Mouse (Mus musculus) limb, embryonic 14.5 days (tissue): ENCODE data around the gene Camta1. TPM values are rescaled to one million over a fixed set of nuclear protein-coding genes. Genes with fewer than 3 reads are reported as not detected.

Experiments
- ATAC-seq: fragments of 200-750 bp; cut with Nextera tagmentation; 2 replicates; pipeline ENCODE4 v1.8.0; 2017; ENCODE audit warnings: low read depth, moderate number of reproducible peaks, moderate TSS enrichment; ENCODE audit not compliant: low FRiP score
- DNase-seq: peaks from one replicate; pipeline ENCODE4 v3.0.0-alpha.2; 2015; ENCODE audit warnings: low spot score
- H3K27ac ChIP-seq: fragments of 300-500 bp; sonication (generic); replicated peaks from 2 replicates; pipeline ENCODE4 v1.5.1; 2014; ENCODE audit warnings: low read depth, mild to moderate bottlenecking, low read length, moderate library complexity, mixed read lengths
- H3K27me3 ChIP-seq: fragments of 300-500 bp; sonication (generic); 2 replicates; pipeline ENCODE4 v1.6.1; 2014; ENCODE audit warnings: low read length, mixed read lengths; ENCODE audit not compliant: control insufficient read depth, insufficient read depth
- H3K36me3 ChIP-seq: fragments of 300-500 bp; sonication (generic); 2 replicates; pipeline ENCODE4 v1.6.1; 2014; ENCODE audit warnings: mild to moderate bottlenecking, low read length, moderate library complexity, mixed read lengths; ENCODE audit not compliant: control insufficient read depth, insufficient read depth
- H3K4me1 ChIP-seq: fragments of 300-500 bp; sonication (generic); 2 replicates; pipeline ENCODE4 v1.6.1; 2014; ENCODE audit warnings: antibody characterized with exemption, low read length, mixed read lengths; ENCODE audit not compliant: control insufficient read depth, insufficient read depth
- H3K4me2 ChIP-seq: fragments of 300-500 bp; sonication (generic); replicated peaks from 2 replicates; pipeline ENCODE4 v1.6.1; 2014; ENCODE audit warnings: low read depth, mild to moderate bottlenecking, low read length, moderate library complexity; ENCODE audit not compliant: severe bottlenecking
- H3K4me3 ChIP-seq: fragments of 300-500 bp; sonication (generic); replicated peaks from 2 replicates; pipeline ENCODE4 v1.5.1; 2014; ENCODE audit warnings: low read length
- H3K9ac ChIP-seq: fragments of 300-500 bp; sonication (generic); 2 replicates; pipeline ENCODE4 v1.6.1; 2014; ENCODE audit warnings: mild to moderate bottlenecking, low read depth, low read length, moderate library complexity; ENCODE audit not compliant: severe bottlenecking
- H3K9me3 ChIP-seq: fragments of 300-500 bp; sonication (generic); 2 replicates; pipeline ENCODE4 v1.6.1; 2016; ENCODE audit warnings: low read length; ENCODE audit not compliant: control insufficient read depth
- POLR2A ChIP-seq: fragments of 200-500 bp; IDR thresholded peaks from 2 replicates; pipeline ENCODE4 v1.8.0; 2012; ENCODE audit warnings: inconsistent platforms, mild to moderate bottlenecking, moderate library complexity, borderline replicate concordance; ENCODE audit not compliant: insufficient read depth, insufficient read length; ENCODE audit errors: extremely low read depth
- WGBS: fragments of 180-500 bp; shearing (Covaris S2); extraction: QIAGEN DNeasy Blood & Tissue Kit; methylation state at CpG from one replicate; pipeline ENCODE4 v1.1.7; 2014; 5-methylcytosine and 5-hydroxymethylcytosine counted together
- polyA plus RNA-seq, 2 experiments: library from polyadenylated mRNA; depleted of rRNA in 1 of 2; stranded (reverse) in 1 of 2; unstranded in 1 of 2; fragments of >200 nt; fragmentation: Nextera tagmentation in 1 of 2; extraction: Ambion mirVana in 1 of 2; gene quantifications; 2 replicates each; pipeline versions ENCODE4 v1.2.1 to v1.2.3; 2012 to 2014

The Camta1 gene
- polyA plus RNA-seq, 2 experiments: 28.6 to 78.8 TPM

DNA sequence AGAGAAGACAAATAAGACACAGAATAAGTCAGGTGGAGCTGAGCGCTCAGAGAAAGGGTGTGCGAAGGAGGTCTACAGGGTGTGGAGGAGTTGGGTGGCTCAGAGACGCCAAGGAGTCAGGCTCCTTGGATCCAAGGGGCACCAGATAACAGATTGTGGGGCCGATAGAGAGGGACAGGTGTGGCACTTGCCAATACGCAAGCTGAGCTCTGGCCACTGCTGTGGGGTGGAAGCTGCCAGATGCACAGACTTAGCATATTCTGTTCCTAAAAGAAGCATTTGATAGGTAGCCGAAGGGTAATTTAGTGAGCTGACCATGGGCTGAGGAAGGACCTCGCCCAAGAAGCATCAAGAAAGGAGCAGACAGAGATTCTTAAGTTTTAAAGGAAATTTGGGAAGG, 177.1 kb downstream of the Camta1 start:
- H3K4me2 ChIP-seq: no peak overlapping the region
- 85% methylated on average over 7 of the region's 7 CpGs for WGBS

DNA sequence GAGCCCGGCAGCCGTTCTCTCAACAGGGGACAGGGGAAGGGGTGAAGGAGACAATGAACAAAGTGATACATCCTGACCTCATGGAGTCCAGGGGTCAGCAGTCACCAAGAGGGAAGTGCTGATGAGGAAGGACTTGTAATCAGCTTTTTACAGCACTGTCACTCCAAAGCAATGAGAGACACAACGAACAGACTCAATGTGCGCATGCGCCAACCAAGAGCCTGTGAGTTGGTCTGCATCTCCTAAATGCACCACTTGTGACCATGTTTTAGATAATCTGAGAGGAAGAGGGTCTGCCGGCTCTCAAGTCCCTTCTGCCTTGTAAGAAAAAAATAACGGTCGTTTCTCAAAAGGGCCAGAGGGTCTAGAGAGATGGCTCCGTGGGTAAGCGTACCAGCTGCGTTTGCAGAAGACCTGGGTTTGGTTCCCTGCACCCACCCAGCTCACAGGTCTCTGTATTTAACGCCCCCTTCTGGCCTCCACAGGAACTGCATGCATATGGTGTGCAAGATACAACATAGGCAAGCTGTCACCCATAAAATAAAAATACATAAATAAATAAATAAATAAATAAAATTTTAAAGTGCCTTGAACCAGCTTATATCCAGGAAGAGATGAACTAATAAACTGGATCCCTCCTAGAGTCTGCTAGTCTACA, 178.7 kb downstream of the Camta1 start:
- no peak for ATAC-seq
- Histone ChIP-seq H3K4me3 (no peak overlapping the region), H3K4me2 (no peak overlapping the region), H3K9ac (no peak overlapping the region), H3K9me3 (no peaks in the 10 kb centered on the region), H3K36me3 (no peaks in the 10 kb centered on the region), H3K27ac (no peak overlapping the region), H3K27me3 (no peaks in the 10 kb centered on the region), H3K4me1 (no peaks in the 10 kb centered on the region)
- DNase-seq: no peak
- no peak for TF ChIP-seq POLR2A
- 79% methylated on average over 12 of the region's 12 CpGs for WGBS

More for the DNA sequence above, 177.1 kb downstream of the Camta1 start:
- H3K4me3 ChIP-seq: no peak overlapping the region
- no peaks in the 10 kb centered on the region for H3K36me3 ChIP-seq
- H3K9me3 ChIP-seq: no peaks in the 10 kb centered on the region
- no peak overlapping the region for H3K9ac ChIP-seq
- DNase-seq: no peak
- TF ChIP-seq POLR2A: no peak
- no peak for ATAC-seq
- no peaks in the 10 kb centered on the region for H3K4me1 ChIP-seq
- H3K27me3 ChIP-seq: no peaks in the 10 kb centered on the region
- no peak overlapping the region for H3K27ac ChIP-seq

DNA sequence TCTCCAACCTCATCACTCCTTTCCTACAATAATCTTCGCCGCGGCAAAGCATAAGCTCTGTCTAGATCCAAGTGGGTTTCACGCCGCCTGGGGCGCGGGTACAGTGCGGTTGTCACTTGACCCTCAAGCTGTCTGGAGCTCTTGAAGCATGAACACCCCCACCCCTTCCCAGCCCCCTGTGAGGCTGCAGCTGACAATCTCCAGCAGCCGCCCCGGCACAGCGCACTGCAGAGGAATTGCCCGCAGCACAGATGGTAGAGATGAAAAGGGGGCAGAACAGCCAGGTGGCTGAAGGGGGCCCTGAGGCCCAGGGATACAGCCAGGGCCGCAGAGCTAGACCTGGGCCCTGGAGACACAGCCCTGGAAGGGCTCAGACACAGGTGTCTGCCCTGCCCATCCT, 189.2 kb downstream of the Camta1 start:
- no peak for TF ChIP-seq POLR2A
- Histone ChIP-seq H3K9ac (no peak overlapping the region), H3K4me1 (no peaks in the 10 kb centered on the region), H3K4me3 (no peak overlapping the region), H3K27me3 (no peaks in the 10 kb centered on the region), H3K9me3 (no peaks in the 10 kb centered on the region), H3K4me2 (no peak overlapping the region), H3K36me3 (no peaks in the 10 kb centered on the region), H3K27ac (no peak overlapping the region)
- ATAC-seq (no peak), DNase-seq (no peak)
- WGBS: 65% methylated on average over 13 of the region's 13 CpGs

DNA sequence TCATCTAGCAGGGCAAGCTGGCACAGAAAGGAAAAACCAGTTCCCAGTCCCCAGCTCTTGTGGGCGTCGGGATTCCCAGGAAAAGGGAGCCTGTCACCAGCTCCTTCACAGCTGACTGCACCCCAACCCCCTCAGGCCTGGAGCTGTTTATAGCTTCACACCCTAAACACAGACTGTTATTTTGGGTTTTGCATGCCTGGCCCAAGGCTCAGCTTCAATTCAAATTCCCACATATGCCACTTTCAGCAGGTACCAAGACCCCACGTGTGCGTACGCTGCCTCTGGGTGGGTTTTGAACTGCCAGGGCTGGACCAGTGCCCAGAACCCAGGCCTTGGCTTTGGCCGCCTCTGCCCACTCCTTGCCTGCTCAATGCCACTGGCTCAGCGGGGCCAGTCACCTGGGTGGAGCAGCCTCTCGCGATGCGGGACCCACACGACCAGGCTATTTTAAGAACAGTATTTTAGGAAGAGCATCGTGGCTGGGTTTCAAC, 195.2 kb downstream of the Camta1 start:
- no peak for TF ChIP-seq POLR2A
- Histone ChIP-seq H3K4me1 (0 out of 2 replicates have a peak, but pooled peaks cover 2% of the 10 kb centered on the region), H3K9ac (no peak overlapping the region), H3K27me3 (no peaks in the 10 kb centered on the region), H3K9me3 (no peaks in the 10 kb centered on the region), H3K27ac (no peak overlapping the region), H3K36me3 (no peaks in the 10 kb centered on the region), H3K4me2 (no peak overlapping the region), H3K4me3 (no peak overlapping the region)
- ATAC-seq: no peak
- DNase-seq: no peak
- 59% methylated on average over 12 of the region's 12 CpGs for WGBS

DNA sequence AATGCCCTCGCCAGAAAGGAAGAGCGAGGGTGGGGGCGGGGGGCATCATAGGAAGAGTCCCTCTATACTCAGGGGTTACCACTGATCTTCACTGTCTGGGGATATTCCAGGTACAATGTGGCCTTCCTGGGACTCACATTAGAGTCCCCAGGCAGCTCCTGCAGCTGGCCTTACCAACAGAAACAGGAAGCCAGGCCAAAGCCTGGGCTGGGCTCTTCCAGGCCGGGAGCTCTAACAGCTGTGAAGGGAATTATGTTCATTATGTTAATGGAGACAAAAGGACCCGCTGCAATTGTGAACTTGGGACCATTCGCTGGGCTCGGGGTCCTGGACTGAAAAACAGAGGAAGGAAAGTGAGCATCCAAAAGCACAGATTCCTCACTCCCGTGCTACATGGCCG, 200.2 kb downstream of the Camta1 start:
- H3K4me2 ChIP-seq: no peak overlapping the region
- no peak overlapping the region for H3K4me3 ChIP-seq
- H3K36me3 ChIP-seq: no peaks in the 10 kb centered on the region
- no peak for DNase-seq
- H3K4me1 ChIP-seq: 0 out of 2 replicates have a peak, but pooled peaks cover 2% of the 10 kb centered on the region
- no peak overlapping the region for H3K9ac ChIP-seq
- no peaks in the 10 kb centered on the region for H3K27me3 ChIP-seq
- 58% methylated on average over 9 of the region's 9 CpGs for WGBS
- H3K27ac ChIP-seq: no peak overlapping the region
- TF ChIP-seq POLR2A: no peak
- no peaks in the 10 kb centered on the region for H3K9me3 ChIP-seq
- no peak for ATAC-seq

DNA sequence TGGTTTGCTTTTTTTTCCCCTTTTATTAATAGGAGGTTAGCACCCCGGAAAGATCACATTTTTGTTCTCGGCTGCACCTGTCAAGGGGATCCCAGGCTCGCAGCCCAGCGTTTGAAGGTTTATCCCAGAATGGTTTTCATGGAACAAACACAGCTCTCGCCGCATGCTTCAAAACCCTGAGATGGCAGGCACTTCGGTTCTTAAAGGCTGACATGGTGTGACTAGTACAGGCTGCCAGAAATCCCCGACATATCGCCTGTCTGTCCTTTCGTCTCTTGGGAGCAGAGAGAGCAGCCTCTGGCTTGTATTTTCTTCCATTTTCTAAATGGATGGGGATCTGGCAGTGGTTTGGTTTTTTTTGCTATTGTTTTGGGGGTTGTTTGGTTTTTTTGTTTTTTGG, 205.2 kb downstream of the Camta1 start:
- H3K4me1 ChIP-seq: no peaks in the 10 kb centered on the region; the same call in 1 of the 2 replicates
- H3K36me3 ChIP-seq: no peaks in the 10 kb centered on the region
- H3K4me2 ChIP-seq: no peak overlapping the region
- H3K27me3 ChIP-seq: no peaks in the 10 kb centered on the region
- H3K9me3 ChIP-seq: no peaks in the 10 kb centered on the region
- no peak for ATAC-seq
- H3K27ac ChIP-seq: no peak overlapping the region
- TF ChIP-seq POLR2A: no peak
- H3K9ac ChIP-seq: no peak overlapping the region
- WGBS: 63% methylated on average over 10 of the region's 10 CpGs
- H3K4me3 ChIP-seq: no peak overlapping the region
- DNase-seq: no peak
